Mouse (Mus musculus) MEL (cell line): Measurements from ENCODE around the gene Gm7138. TPM values are rescaled to one million over a fixed set of nuclear protein-coding genes. Genes with fewer than 3 reads are reported as not detected.
"Not testable (repeated sequence)": the region's sequence is repeated elsewhere in the genome, so short reads cannot be mapped to it uniquely, and the experiment has no call there.

ENCODE experiments used
- DNase-seq: peaks from one replicate; pipeline ENCODE4 v3.0.0; 2011; ENCODE audit warnings: low read depth, low spot score
- H3K27ac ChIP-seq: 2 replicates; pipeline ENCODE4 v1.5.1; 2012; ENCODE audit warnings: low read depth, mild to moderate bottlenecking, control low read depth, low read length, moderate library complexity; ENCODE audit not compliant: control insufficient read depth
- H3K27me3 ChIP-seq, 2 experiments: fragments of 150-350 bp in 1 of 2; sonication (generic) in 1 of 2; 2 replicates each; pipeline ENCODE4 v1.6.1; 2012; ENCODE audit warnings: low read length in 2 of 2, mild to moderate bottlenecking in 2 of 2, improper control_type of control experiment in 1 of 2, moderate library complexity in 1 of 2; ENCODE audit not compliant: insufficient read depth in 2 of 2, control insufficient read depth in 1 of 2
- H3K36me3 ChIP-seq, 2 experiments: 2 replicates each; pipeline ENCODE4 v1.6.1; 2012 to 2014; ENCODE audit warnings: low read length in 2 of 2, improper control_type of control experiment in 1 of 2, inconsistent platforms in 1 of 2, mild to moderate bottlenecking in 1 of 2; ENCODE audit not compliant: insufficient read depth in 2 of 2, control insufficient read depth in 1 of 2
- H3K4me1 ChIP-seq, 2 experiments: fragments of 150-350 bp in 1 of 2; sonication (generic) in 1 of 2; 2 replicates each; pipeline ENCODE4 v1.6.1; 2012; ENCODE audit warnings: low read length in 2 of 2, improper control_type of control experiment in 1 of 2, mild to moderate bottlenecking in 1 of 2; ENCODE audit not compliant: insufficient read depth in 2 of 2, control insufficient read depth in 1 of 2
- H3K4me3 ChIP-seq, 2 experiments: fragments of 150-350 bp in 1 of 2; sonication (generic) in 1 of 2; 2 replicates each; pipeline ENCODE4 v1.5.1; 2012; ENCODE audit warnings: low read depth in 2 of 2, low read length in 2 of 2, mild to moderate bottlenecking in 2 of 2, moderate library complexity in 2 of 2, control low read depth in 1 of 2, improper control_type of control experiment in 1 of 2; ENCODE audit not compliant: control insufficient read depth in 1 of 2, insufficient read depth in 1 of 2
- H3K79me2 ChIP-seq: 2 replicates; pipeline ENCODE4 v1.6.1; 2012; ENCODE audit warnings: mild to moderate bottlenecking, low read length, moderate library complexity; ENCODE audit not compliant: control insufficient read depth, poor library complexity, insufficient read depth
- H3K9ac ChIP-seq: 2 replicates; pipeline ENCODE4 v1.6.1; 2012; ENCODE audit warnings: low read depth, mild to moderate bottlenecking, control low read depth, low read length, moderate library complexity; ENCODE audit not compliant: control insufficient read depth, poor library complexity, severe bottlenecking
- H3K9me3 ChIP-seq: fragments of 150-350 bp; sonication (generic); replicated peaks from 2 replicates; pipeline ENCODE4 v1.6.1; 2012; ENCODE audit warnings: mild to moderate bottlenecking, low read length, improper control_type of control experiment, moderate library complexity; ENCODE audit not compliant: insufficient read depth
- CTCF ChIP-seq, 3 experiments: IDR thresholded peaks in 2 of 3; conservative IDR thresholded peaks in 1 of 3; 2 replicates each; pipeline ENCODE4 v1.5.1; 2011 to 2012; ENCODE audit warnings: low read length in 3 of 3, low read depth in 2 of 3, mild to moderate bottlenecking in 2 of 3, improper control_type of control experiment in 1 of 3, inconsistent platforms in 1 of 3, mixed read lengths in 1 of 3, moderate library complexity in 1 of 3; ENCODE audit not compliant: control insufficient read depth in 1 of 3, insufficient read depth in 1 of 3, poor library complexity in 1 of 3, severe bottlenecking in 1 of 3
- MYC ChIP-seq: IDR thresholded peaks from 2 replicates; pipeline ENCODE4 v1.6.1; 2011; ENCODE audit warnings: low read depth, mild to moderate bottlenecking, low read length, improper control_type of control experiment, moderate library complexity
- RAD21 ChIP-seq: IDR thresholded peaks from 2 replicates; pipeline ENCODE4 v1.6.1; 2011; ENCODE audit warnings: mild to moderate bottlenecking, low read depth, low read length, improper control_type of control experiment
- SMC3 ChIP-seq: IDR thresholded peaks from 2 replicates; pipeline ENCODE4 v1.6.1; 2011; ENCODE audit warnings: low read depth, low read length, improper control_type of control experiment
- USF1 ChIP-seq: IDR thresholded peaks from 2 replicates; pipeline ENCODE4 v1.6.1; 2014; ENCODE audit warnings: low read depth, mild to moderate bottlenecking, inconsistent platforms, low read length, improper control_type of control experiment, moderate library complexity
- USF2 ChIP-seq, 2 experiments: IDR thresholded peaks; 2 replicates each; pipeline ENCODE4 v1.6.1; 2011 to 2012; ENCODE audit warnings: improper control_type of control experiment in 2 of 2, low read length in 2 of 2, borderline replicate concordance in 1 of 2, inconsistent platforms in 1 of 2, low read depth in 1 of 2, mild to moderate bottlenecking in 1 of 2; ENCODE audit not compliant: insufficient read depth in 1 of 2
- ZC3H11A ChIP-seq: IDR thresholded peaks from 2 replicates; pipeline ENCODE4 v1.6.1; 2012; ENCODE audit warnings: low read depth, mild to moderate bottlenecking, inconsistent platforms, low read length, improper control_type of control experiment
- ZKSCAN1 ChIP-seq: IDR thresholded peaks from 2 replicates; pipeline ENCODE4 v1.6.1; 2012; ENCODE audit warnings: low read depth, mild to moderate bottlenecking, inconsistent platforms, low read length, improper control_type of control experiment, moderate library complexity
- ZNF384 ChIP-seq: IDR thresholded peaks from 2 replicates; pipeline ENCODE4 v1.6.1; 2012; ENCODE audit warnings: low read depth, mild to moderate bottlenecking, inconsistent platforms, low read length, improper control_type of control experiment
- polyA plus RNA-seq, 2 experiments: library from polyadenylated mRNA; stranded (reverse) in 1 of 2; unstranded in 1 of 2; fragments of >175 nt in 1 of 2; fragments of >200 nt in 1 of 2; gene quantifications; 2 replicates each; pipeline versions ENCODE4 v1.2.1 to v1.2.4; 2012; ENCODE audit warnings: low replicate concordance in 2 of 2, low read depth in 1 of 2; ENCODE audit not compliant: insufficient read length in 2 of 2, insufficient read depth in 1 of 2, missing spikeins in 1 of 2
- total RNA-seq: library from RNA; depleted of rRNA; stranded (reverse); fragments of 300-350 nt; gene quantifications from 2 replicates; pipeline ENCODE4 v1.2.3, GENCODE M21; 2012

Gene Gm7138
- total and polyA plus RNA-seq, 3 experiments = not detected

- H3K27ac ChIP-seq, H3K79me2 ChIP-seq, H3K9me3 ChIP-seq, H3K4me1 ChIP-seq, H3K36me3 ChIP-seq, H3K4me3 ChIP-seq, DNase-seq, H3K9ac ChIP-seq: not testable (repeated sequence)
- H3K27me3 ChIP-seq = peaks cover 3 to 15% of the 10 kb centered on the region in 2 experiments
Observed at GRCm38 (mm10) chr10:77759582-77759981, 17.2 kb downstream of the Gm7138 start, which contains the start of gene Gm3233. Gene Gm3233, minus strand, starts transcription at chr10:77759682.

DNA sequence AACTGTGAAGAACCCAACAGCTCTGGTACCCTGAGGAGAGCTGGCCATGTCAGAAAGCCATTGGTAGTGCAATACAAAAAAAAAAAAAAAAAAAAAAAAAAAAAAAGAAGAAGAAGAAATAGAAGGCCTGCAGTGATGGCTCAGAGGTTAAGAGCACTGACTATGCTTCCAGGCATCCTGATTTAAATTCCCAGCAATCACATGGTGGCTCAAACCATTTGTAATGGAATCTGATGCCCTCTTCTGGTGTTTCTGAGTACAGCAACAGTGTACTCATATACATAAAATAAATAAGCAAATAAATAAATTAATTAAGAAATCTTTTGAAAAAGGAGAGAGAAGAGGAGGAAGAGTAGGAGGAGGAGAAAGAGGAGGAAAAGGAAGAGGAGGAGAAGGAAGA lies 23.3 kb downstream of the Gm7138 start:
- Histone ChIP-seq H3K27ac (no peak overlapping the region), H3K79me2 (no peaks in the 10 kb centered on the region), H3K4me1 (no peaks in the 10 kb centered on the region), H3K4me3 (no peak overlapping the region), H3K9ac (no peak overlapping the region), H3K36me3 (no peaks in the 10 kb centered on the region), H3K27me3 (peaks cover 0 to 5% of the 10 kb centered on the region in 2 experiments; a peak in 3 of 4 replicates), H3K9me3 (no peaks in the 10 kb centered on the region)
- peak; percentile 30 for DNase-seq
- 0 out of 2 replicates have a peak, but pooled peaks have one; percentile 18 for TF ChIP-seq USF1
- peak; percentile 60 for TF ChIP-seq ZC3H11A
- TF ChIP-seq ZKSCAN1 = no peak
- TF ChIP-seq USF2 (IDR thresholded peaks at IDR 0.05; ENCODE audit: borderline replicate concordance in 1 of 2, insufficient read depth in 1 of 2, low read depth in 1 of 2, low read length in 2 of 2) = no peak
- peak; percentile 63 for TF ChIP-seq RAD21
- TF ChIP-seq ZNF384 = 0 out of 2 replicates have a peak, but pooled peaks have one; percentile 20
- TF ChIP-seq CTCF (IDR thresholded peaks at IDR 0.05 in 2 of 3, conservative IDR thresholded peaks at IDR 0.05 in 1 of 3; ENCODE audit: control insufficient read depth in 1 of 3, insufficient read depth in 1 of 3, low read depth in 2 of 3, low read length in 3 of 3, poor library complexity in 1 of 3, severe bottlenecking in 1 of 3) = peak; percentile 2 to 50 (median 12); a peak in 3 of 6 replicates
- TF ChIP-seq SMC3 = peak; percentile 59

DNA sequence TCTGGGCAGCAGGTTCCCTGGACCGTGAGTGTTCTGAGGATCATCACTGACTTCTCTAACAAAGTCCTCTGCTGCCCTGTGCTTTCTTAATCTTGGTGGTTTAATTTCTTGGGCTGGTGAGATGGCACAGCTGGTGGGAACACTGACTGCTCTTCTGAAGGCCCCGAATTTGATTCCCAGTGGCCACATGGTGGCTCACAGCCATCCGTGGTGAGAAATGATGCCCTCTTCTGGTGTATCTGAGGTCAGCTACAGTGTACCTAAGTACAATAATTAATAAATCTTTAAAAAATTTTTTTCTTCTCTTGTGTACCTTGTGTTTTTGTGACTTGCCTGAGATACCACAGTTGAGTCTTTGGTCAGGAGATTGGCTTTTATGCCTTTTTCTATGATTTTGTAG lies 24.4 kb downstream of the Gm7138 start:
- H3K9me3 ChIP-seq, H3K79me2 ChIP-seq, H3K9ac ChIP-seq, H3K27me3 ChIP-seq, H3K27ac ChIP-seq, H3K36me3 ChIP-seq, H3K4me1 ChIP-seq, H3K4me3 ChIP-seq: not testable (repeated sequence)
- peak; percentile 65 for TF ChIP-seq SMC3
- peak; percentile 22 for TF ChIP-seq RAD21
- TF ChIP-seq MYC = 0 out of 2 replicates have a peak, but pooled peaks have one; percentile 33
- peak; percentile 36 for TF ChIP-seq ZC3H11A
- TF ChIP-seq CTCF (IDR thresholded peaks at IDR 0.05 in 2 of 3, conservative IDR thresholded peaks at IDR 0.05 in 1 of 3; ENCODE audit: control insufficient read depth in 1 of 3, insufficient read depth in 1 of 3, low read depth in 2 of 3, low read length in 3 of 3, poor library complexity in 1 of 3, severe bottlenecking in 1 of 3) = peak; percentile 13 to 68 (median 56); a peak in 5 of 6 replicates
- DNase-seq = peak; percentile 44

DNA sequence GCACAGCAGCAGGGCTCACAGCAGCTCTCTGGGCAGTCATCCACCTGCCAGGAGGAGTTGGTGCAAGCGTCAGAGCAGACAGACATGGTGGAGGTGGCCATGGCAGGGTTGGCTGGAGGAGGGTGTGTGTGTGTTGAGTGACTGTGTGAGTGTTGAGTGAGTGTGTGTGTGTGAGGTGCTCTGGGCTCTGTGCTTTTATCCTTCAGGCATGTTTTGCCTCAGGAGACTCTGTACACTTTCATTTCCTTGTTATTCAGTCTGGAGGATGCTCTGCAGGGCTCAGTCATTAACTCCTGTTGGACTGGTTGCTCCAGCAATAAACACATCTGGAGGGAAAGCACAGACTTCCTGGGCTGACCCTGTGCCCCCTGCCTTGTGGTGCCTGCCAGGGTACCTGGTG lies 25.5 kb downstream of the Gm7138 start, which contains the start of gene Gm9736:
Gene Gm9736 (minus strand): TSS at position 101 of the 400 bp plus-strand sequence.
- not testable (repeated sequence) for H3K4me3 ChIP-seq, H3K27ac ChIP-seq, H3K9me3 ChIP-seq, H3K4me1 ChIP-seq, H3K9ac ChIP-seq, DNase-seq, H3K27me3 ChIP-seq, H3K79me2 ChIP-seq, H3K36me3 ChIP-seq

GRCm38 (mm10) chr10:77750686-77751085 lies 26.1 kb downstream of the Gm7138 start:
- not testable (repeated sequence) for H3K4me3 ChIP-seq, DNase-seq

More at GRCm38 (mm10) chr10:77750686-77751085, 26.1 kb downstream of the Gm7138 start:
- H3K27ac ChIP-seq, H3K36me3 ChIP-seq, H3K4me1 ChIP-seq, H3K27me3 ChIP-seq, H3K9me3 ChIP-seq, H3K9ac ChIP-seq, H3K79me2 ChIP-seq: not testable (repeated sequence)
